Mouse (Mus musculus) urinary bladder, postnatal 14 days (tissue): ENCODE results near the gene Casp8.
"Not testable (repeated sequence)": the region's sequence is repeated elsewhere in the genome, so short reads cannot be mapped to it uniquely, and the experiment has no call there.

ENCODE experiments used
- DNase-seq: peaks from one replicate; pipeline ENCODE4 v3.0.0; 2021; ENCODE audit warnings: low spot score

Gene Casp8

DNA sequence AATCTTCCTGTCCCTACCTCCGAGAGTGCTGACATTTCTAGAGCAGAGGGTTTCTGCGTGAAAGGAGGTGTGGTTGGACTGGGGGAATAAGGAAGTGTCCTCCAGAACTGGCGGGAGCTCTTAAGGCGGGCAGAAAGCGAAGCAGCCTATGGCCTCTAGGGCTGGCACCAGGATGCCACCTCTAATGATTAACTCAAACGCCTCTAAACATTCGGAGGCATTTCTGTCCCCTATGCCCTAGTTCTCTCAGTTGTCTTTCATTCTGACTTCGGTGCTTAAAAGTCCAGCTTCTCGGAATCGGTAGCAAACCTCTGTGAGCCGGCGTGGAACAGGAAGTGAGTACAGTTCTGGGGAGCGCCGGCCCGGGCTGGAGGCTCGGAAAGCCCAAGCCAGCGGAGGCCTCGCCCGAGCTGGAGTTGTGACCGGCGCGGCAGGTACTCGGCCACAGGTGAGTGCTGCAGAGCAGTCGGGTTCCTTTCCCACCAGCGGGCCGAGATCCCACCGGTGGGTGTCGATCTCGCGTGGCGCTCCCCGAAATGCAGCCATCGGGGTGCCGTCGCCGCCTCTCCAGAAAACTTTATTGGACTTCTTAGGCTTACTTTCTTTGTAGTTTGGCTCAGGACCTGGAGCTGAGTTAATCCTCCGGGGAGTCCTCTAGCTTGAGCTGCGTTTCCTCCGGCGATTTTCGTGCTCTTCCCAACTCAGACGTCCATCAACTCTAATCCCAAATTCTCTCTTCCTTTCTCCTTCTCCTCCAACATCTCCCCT, at the start of gene Casp8:
Gene Casp8, plus strand, starts transcription at position 84 of the 768 bp plus-strand sequence.
- peak; percentile 68 for DNase-seq

- DNase-seq: peak; percentile 20
Observed at GRCm38 (mm10) chr1:58746880-58747279, 48.3 kb upstream of the Casp8 start.

- DNase-seq: no peak
Observed at GRCm38 (mm10) chr1:58759451-58759850, 35.7 kb upstream of the Casp8 start.

DNA sequence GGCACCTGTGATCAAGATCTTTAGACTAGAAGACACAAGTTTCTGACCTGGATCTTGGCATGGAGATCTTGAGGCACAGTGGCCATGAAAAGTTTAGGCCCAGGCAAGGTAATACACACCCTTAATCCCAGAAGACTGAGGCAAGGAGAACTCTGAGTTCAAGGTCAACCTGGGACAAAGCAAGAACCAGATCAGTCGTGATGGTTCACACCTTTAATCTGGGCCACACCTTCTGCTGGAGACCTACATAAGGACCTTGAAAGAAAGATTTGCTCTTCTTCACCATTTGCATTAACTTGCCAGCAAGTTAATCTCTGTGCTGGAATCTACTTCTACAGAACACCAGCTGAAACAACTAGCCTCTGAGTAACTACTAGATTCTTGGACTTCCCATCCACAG, 34.6 kb upstream of the Casp8 start:
- DNase-seq: no peak

- peak; percentile 30 for DNase-seq
Observed at GRCm38 (mm10) chr1:58761391-58762275, 33.5 kb upstream of the Casp8 start.

- DNase-seq: no peak
Observed at GRCm38 (mm10) chr1:58762576-58762975, 32.6 kb upstream of the Casp8 start.

- DNase-seq: not testable (repeated sequence)
Observed at GRCm38 (mm10) chr1:58766446-58766845, 28.7 kb upstream of the Casp8 start.

GRCm38 (mm10) chr1:58769136-58769535, 26.0 kb upstream of the Casp8 start:
- DNase-seq: no peak

DNA sequence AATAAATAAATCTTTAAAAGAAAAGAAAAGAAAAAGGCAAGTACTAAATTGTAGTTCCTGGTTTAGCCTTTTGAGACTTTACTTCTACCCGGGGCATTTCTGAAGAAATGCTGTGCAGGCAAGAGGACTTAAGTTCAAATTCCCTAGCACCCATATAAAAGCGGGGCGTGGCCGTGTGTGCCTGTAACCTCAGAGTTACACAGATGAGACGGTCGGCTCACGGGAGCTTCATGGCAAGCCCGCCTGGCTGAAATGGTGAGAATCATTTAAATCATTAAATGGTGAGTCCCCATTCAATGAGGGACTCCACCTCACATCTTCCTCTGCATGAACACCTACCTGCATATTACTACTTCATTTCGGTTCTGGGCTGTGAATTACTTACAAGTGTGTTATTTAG, 25.5 kb upstream of the Casp8 start:
- no peak for DNase-seq

GRCm38 (mm10) chr1:58770111-58770720, 25.0 kb upstream of the Casp8 start:
- DNase-seq: peak; percentile 54

DNA sequence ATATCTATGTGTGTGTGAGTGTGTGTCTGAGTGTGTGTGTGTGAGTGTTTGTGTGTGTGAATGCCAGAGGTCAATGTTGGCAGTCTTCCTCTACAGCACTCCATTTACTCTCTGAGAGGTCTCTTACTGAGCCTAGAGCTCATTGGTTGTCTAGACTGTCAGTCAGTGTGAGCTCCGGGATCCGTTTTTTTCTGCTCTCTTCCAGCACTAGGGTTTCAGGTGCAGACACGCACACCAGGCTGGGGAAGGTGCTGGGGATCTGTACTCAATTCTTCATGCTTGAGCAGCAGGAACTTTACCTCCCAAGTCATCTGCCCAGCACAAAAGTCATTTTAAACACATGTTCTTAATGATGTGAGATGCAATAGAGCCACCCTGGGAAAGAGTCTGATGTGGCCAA, 23.1 kb upstream of the Casp8 start:
- DNase-seq: no peak

DNA sequence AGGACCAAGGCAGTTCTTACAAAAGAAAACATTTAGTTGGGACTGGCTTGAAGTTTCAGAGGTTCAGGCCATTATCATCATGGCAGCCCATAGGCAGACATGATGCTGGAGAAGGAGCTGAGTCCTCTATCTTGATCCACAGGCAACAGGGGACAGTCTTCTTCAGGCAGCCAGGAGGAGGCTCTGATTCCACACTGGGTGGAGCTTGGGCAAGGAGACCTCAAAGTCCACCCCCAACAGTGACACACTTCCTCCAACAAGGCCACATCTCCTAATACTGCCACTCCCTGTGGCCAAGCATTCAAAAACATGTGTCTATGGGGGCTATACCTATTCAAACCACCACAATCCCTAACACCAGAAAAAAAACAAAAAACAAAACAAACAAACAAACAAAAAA, 21.9 kb upstream of the Casp8 start:
- no peak for DNase-seq

DNA sequence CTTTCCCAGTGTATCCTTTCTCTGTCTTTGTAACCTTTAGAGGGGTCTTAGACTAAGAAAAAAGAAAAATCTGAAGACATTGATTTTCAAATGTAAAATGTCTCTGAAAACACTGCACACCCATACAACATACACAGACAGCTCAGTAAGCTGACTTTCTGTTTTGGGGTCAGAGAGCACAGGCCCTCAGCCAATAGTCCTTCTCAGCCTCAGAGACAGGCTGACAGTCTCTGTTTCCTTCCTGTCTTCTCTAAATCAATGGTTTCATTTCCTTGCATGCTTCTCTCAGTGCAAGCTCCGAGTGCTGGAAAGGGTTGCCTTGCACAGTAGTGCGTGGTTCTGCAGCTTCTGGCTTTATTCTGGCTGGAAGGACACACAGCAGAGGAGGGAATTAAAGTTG, 21.3 kb upstream of the Casp8 start:
- no peak for DNase-seq

GRCm38 (mm10) chr1:58775361-58775760, 19.8 kb upstream of the Casp8 start:
- DNase-seq: no peak

DNA sequence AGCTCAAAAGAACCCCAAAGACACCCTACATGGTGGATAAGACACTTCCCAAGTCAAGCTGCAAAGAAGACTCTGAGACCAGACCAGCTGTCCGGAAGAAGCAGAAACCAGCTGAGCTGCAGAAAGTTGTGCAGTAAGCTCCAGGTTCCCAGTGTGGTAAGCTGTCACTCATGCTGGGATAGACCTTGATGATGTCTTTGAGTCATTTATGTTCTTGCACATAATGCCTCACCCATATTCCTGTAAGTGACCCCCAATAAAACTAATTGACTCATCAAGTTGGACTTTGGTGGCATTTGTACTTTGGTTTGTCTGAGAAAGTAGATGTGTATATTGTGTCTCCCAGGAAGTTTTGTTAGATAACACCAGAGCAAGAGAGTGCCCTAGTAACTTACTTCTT, 17.6 kb upstream of the Casp8 start:
- DNase-seq: no peak

- no peak for DNase-seq
Observed at GRCm38 (mm10) chr1:58778226-58778625, 16.9 kb upstream of the Casp8 start.

DNA sequence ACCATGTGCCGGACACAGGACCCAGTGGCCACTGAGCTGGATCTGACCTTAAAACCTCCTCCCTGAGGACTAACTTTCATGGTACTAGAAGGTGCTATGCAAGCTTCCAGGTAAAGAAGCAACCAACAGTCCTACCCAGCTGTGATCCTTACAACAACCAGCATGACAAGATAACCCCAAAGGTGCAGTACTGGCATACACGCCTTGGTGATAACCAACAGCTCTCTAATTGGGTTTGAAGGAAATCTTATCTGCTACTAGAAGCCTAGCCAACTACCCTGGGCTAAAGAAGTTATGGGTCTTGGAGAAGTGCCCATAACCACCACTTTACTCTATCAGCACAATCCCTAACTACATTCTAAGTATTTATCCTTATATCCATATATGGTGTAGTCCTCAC, 8.9 kb upstream of the Casp8 start:
- no peak for DNase-seq

GRCm38 (mm10) chr1:58788410-58788809, 6.8 kb upstream of the Casp8 start:
- DNase-seq: no peak

DNA sequence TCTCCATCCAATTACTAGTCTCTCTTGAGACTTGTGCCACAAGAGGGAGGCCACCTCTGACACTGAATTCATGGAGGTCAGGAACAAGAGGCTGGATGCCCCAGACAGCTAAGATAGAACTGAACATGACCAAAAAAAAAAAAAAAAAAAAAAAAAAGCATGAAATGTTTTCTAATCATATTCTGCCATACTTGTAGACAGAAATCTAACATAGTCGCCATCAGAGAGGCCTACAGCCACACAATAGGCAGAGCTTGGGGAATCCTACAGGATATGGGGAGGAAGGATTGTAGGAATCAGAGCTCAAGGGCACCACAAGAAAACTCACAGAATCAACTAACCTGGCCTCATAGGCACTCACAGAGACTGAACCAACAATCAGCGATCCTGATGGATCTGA, 469 bp upstream of the Casp8 start:
- no peak for DNase-seq

DNA sequence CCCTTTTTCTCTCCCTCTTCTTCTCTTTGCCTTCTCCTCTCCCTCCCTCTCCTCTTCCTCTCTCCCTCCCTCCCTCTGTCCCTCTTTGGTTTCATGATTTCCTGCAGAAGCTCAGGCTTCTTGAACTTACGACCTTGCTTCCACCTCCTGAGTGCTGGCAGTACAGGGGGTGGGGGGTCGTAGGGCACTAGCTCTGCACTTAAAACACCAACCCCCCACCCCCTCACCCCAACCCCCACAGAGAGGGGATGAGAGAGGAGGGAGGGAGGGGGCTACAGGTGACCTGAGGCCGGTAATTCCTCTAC, 837 bp downstream of the Casp8 start:
- no peak for DNase-seq

- DNase-seq: no peak
Observed at GRCm38 (mm10) chr1:58796853-58797252, 1.7 kb downstream of the Casp8 start.

DNA sequence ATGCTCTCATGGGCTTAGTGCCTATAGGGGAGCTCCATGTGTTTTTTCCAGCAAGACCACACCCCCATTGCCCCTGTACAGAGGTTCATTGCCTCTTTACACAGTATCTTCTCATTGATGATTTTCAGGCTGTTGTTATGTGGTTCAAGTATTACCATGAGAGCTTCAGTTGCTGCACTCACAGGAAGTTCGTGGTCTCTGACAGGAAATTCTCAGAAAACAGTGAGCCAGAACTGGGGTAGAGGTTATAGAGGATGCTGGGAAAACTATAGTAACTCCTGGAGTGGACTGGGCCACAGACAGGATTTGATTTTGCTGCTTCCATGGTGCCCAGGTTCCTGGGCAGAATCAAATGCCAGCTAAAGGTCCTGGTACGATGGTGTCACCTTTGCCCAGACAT, 2.2 kb downstream of the Casp8 start:
- no peak for DNase-seq

- DNase-seq: no peak
Observed at GRCm38 (mm10) chr1:58798911-58799310, 3.7 kb downstream of the Casp8 start.
